Mouse (Mus musculus): ENCODE data around the gene Olfr457. TPM values are rescaled to one million over a fixed set of nuclear protein-coding genes. Genes with fewer than 3 reads are reported as not detected.

The Olfr457 gene
- polyA plus RNA-seq, 1 experiment from 2014 or later: not detected

DNA sequence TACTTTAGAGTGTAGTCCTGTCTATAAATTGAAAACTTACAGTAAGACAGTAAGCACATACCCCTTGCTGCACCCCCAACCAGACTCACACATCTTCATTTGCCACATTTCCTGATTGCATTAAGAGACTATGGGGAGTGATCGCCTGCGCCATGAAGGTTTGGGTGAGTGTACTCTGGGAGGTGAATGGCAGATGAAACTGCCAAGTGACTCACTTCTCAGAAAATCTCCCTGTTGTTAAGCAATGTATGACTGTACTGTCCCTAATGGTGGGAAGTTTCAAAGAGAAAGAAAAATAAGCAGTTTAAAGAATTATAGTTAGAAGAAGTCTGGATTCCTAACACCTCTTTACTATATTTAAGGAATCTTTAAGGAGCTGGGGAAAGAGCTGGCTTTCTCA lies 56.7 kb downstream of the Olfr457 start:
- H3K27ac ChIP-seq (ENCODE audit: low read length): no peak overlapping the region
- 53% methylated on average over 2 of the region's 2 CpGs for WGBS (ENCODE audit: insufficient replicate concordance)
- H3K4me1 ChIP-seq (ENCODE audit: control insufficient read depth, low read depth, low read length): no peaks in the 10 kb centered on the region
- no peak for ATAC-seq (ENCODE audit: low read depth)
- H3K9ac ChIP-seq (ENCODE audit: low read depth, low read length): no peak overlapping the region
- no peak overlapping the region for H3K4me3 ChIP-seq (ENCODE audit: low read depth, low read length)
- H3K27me3 ChIP-seq (ENCODE audit: control insufficient read depth, insufficient read depth, low read depth, low read length): no peaks in the 10 kb centered on the region
- H3K9me3 ChIP-seq (replicated peaks; ENCODE audit: control insufficient read depth, low read length): no peaks in the 10 kb centered on the region
- H3K36me3 ChIP-seq (ENCODE audit: control insufficient read depth, insufficient read depth): no peaks in the 10 kb centered on the region
- H3K4me2 ChIP-seq (ENCODE audit: low read depth, low read length): no peak overlapping the region

Other genes starting within 250 kb of the Olfr457 start
- gene Gstk1, start 230.4 kb downstream of the Olfr457 start, polyA plus RNA-seq (2015; fragmentation: Nextera tagmentation; extraction: Ambion mirVana): 7.7 and 8.1 TPM in 2 replicates
- 0.21 TPM in 1 of 2 replicates, not detected in the other for gene Tmem139, start 214.4 kb downstream of the Olfr457 start, polyA plus RNA-seq (2015; fragmentation: Nextera tagmentation; extraction: Ambion mirVana)
- 23.4 and 24.5 TPM in 2 replicates for gene Casp2, start 211.3 kb downstream of the Olfr457 start, polyA plus RNA-seq (2015; fragmentation: Nextera tagmentation; extraction: Ambion mirVana)
- 0.08 and 0.14 TPM in 2 replicates for gene Clcn1, start 189.7 kb downstream of the Olfr457 start, polyA plus RNA-seq (2015; fragmentation: Nextera tagmentation; extraction: Ambion mirVana)
- gene Fam131b, start 151.7 kb downstream of the Olfr457 start, polyA plus RNA-seq (2015; fragmentation: Nextera tagmentation; extraction: Ambion mirVana): not detected in 2 replicates
- 35.2 and 43.2 TPM in 2 replicates for gene Zyx, start 126.7 kb downstream of the Olfr457 start, polyA plus RNA-seq (2015; fragmentation: Nextera tagmentation; extraction: Ambion mirVana)
- 7.3 and 8.4 TPM in 2 replicates for gene Epha1, start 103.1 kb downstream of the Olfr457 start, polyA plus RNA-seq (2015; fragmentation: Nextera tagmentation; extraction: Ambion mirVana)
- gene Tas2r143, start 76.1 kb downstream of the Olfr457 start, polyA plus RNA-seq (2015; fragmentation: Nextera tagmentation; extraction: Ambion mirVana): not detected in 2 replicates
- not detected in 2 replicates for gene Tas2r135, start 70.9 kb downstream of the Olfr457 start, polyA plus RNA-seq (2015; fragmentation: Nextera tagmentation; extraction: Ambion mirVana)
- gene Tas2r126, start 41.8 kb downstream of the Olfr457 start, polyA plus RNA-seq (2015; fragmentation: Nextera tagmentation; extraction: Ambion mirVana): not detected in 2 replicates
- not detected in 2 replicates for gene Olfr458, start 11.1 kb downstream of the Olfr457 start, polyA plus RNA-seq (2015; fragmentation: Nextera tagmentation; extraction: Ambion mirVana)
- not detected in 2 replicates for gene Olfr456, start 10.9 kb upstream of the Olfr457 start, polyA plus RNA-seq (2015; fragmentation: Nextera tagmentation; extraction: Ambion mirVana)
- gene Olfr455, start 71.3 kb upstream of the Olfr457 start, polyA plus RNA-seq (2015; fragmentation: Nextera tagmentation; extraction: Ambion mirVana): not detected in 2 replicates
- not detected in 2 replicates for gene Tcaf3, start 121.4 kb upstream of the Olfr457 start, polyA plus RNA-seq (2015; fragmentation: Nextera tagmentation; extraction: Ambion mirVana)
- 0.21 and 0.22 TPM in 2 replicates for gene Tcaf2, start 168.9 kb upstream of the Olfr457 start, polyA plus RNA-seq (2015; fragmentation: Nextera tagmentation; extraction: Ambion mirVana)
- gene Tcaf1, start 233.8 kb upstream of the Olfr457 start, polyA plus RNA-seq (2015; fragmentation: Nextera tagmentation; extraction: Ambion mirVana): 4.9 and 5.1 TPM in 2 replicates

Measured in liver, embryonic 16.5 days (tissue).